Mouse (Mus musculus): Measurements from ENCODE around the gene B3gntl1.

Gene B3gntl1

DNA sequence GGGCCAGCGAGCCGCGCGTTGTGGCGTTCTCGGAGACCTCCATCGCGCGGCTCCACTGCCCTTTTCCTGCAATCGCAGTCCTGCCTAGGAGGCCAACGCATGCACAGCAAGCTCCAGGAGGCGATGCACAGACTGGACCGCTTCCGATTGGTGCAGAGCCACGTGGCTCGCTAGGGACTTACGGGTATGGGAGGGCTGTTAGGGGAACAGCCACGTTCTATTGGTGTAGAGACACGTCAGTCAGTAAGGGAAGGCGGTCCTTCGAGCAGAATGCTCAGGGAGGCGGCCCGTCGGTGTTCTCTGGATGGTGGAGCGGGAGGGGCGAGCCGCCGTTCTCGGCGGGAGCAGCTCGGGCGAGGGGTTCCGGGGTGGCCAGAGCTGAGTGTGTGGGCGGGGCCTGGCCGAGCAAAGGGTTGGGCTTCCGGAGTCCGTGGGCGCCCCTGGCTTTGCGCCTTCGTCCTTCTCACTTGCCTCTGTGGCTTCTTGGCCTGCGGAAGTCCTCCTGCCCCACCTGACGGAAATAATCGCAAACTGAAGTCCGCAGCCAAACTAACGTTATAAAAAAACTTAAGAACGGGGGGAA is at the start of gene B3gntl1:
TSS of gene B3gntl1 (minus strand) at position 164 of the 583 bp plus-strand sequence.
- no peaks in the 10 kb centered on the region for H3K27me3 ChIP-seq (ENCODE audit: control insufficient read depth, insufficient read depth, low read length, poor library complexity, severe bottlenecking)
- DNase-seq (ENCODE audit: low read depth, low spot score): peak; percentile 100
- H3K36me3 ChIP-seq (ENCODE audit: control insufficient read depth, insufficient read depth, low read length, poor library complexity, severe bottlenecking): no peaks in the 10 kb centered on the region

GRCm38 (mm10) chr11:121722434-121722833 is 49.5 kb upstream of the B3gntl1 start:
- no peaks in the 10 kb centered on the region for H3K27me3 ChIP-seq (ENCODE audit: control insufficient read depth, insufficient read depth, low read length, poor library complexity, severe bottlenecking)

DNA sequence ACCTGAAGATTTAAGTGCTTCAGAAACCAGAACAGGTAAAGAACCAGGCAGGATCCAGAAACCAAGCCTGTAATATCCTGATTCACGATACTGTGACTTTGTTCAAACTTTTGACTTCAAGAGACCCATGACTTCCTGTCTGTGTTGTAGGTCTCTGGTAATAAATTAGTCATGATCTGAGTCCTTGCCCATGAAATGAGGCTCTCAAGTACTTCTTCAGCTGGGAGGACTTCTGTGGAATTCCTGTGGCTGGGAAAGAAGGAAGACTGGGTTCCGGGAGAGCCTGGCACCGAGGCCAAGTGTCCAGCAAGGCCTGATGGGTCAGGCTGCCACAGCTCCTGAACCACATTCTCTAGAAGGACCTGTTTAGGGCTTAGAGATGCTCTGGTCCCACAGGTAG is 47.8 kb upstream of the B3gntl1 start:
- Histone ChIP-seq H3K27me3 (ENCODE audit: control insufficient read depth, insufficient read depth, low read length, poor library complexity, severe bottlenecking) (no peaks in the 10 kb centered on the region), H3K36me3 (ENCODE audit: control insufficient read depth, insufficient read depth, low read length, poor library complexity, severe bottlenecking) (no peaks in the 10 kb centered on the region)
- no peak for DNase-seq (ENCODE audit: low read depth, low spot score)

More at GRCm38 (mm10) chr11:121722434-121722833, 49.5 kb upstream of the B3gntl1 start:
- H3K36me3 ChIP-seq (ENCODE audit: control insufficient read depth, insufficient read depth, low read length, poor library complexity, severe bottlenecking): no peaks in the 10 kb centered on the region
- DNase-seq (ENCODE audit: low read depth, low spot score): no peak

GRCm38 (mm10) chr11:121717724-121718123 is 44.8 kb upstream of the B3gntl1 start:
- Histone ChIP-seq H3K27me3 (ENCODE audit: control insufficient read depth, insufficient read depth, low read length, poor library complexity, severe bottlenecking) (no peaks in the 10 kb centered on the region), H3K36me3 (ENCODE audit: control insufficient read depth, insufficient read depth, low read length, poor library complexity, severe bottlenecking) (no peaks in the 10 kb centered on the region)
- DNase-seq (ENCODE audit: low read depth, low spot score): no peak

- H3K36me3 ChIP-seq (ENCODE audit: control insufficient read depth, insufficient read depth, low read length, poor library complexity, severe bottlenecking): no peaks in the 10 kb centered on the region
- H3K27me3 ChIP-seq (ENCODE audit: control insufficient read depth, insufficient read depth, low read length, poor library complexity, severe bottlenecking): no peaks in the 10 kb centered on the region
- no peak for DNase-seq (ENCODE audit: low read depth, low spot score)
These were observed 42.0 kb upstream of the B3gntl1 start for GRCm38 (mm10) chr11:121714745-121715485.

DNA sequence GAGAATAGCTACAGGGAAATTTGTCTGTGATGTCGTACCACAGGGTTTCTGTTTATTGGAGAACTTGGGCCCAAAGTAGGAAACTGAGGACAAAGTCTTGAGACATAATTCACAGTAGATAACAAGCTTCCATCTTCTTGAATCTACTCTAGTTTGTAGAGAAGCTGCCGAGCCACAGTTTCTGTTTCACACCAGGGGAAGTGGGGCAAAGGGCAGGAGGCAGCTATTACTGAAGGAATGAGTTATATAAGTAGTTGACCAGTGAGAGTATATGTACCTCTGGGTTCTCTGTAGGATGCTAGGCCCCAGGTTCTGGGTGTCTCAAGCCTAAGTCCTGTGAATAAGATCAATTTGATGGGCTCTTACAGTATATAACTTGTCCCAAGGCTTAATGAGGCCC is 40.6 kb upstream of the B3gntl1 start:
- DNase-seq (ENCODE audit: low read depth, low spot score): no peak
- H3K27me3 ChIP-seq (ENCODE audit: control insufficient read depth, insufficient read depth, low read length, poor library complexity, severe bottlenecking): no peaks in the 10 kb centered on the region
- H3K36me3 ChIP-seq (ENCODE audit: control insufficient read depth, insufficient read depth, low read length, poor library complexity, severe bottlenecking): no peaks in the 10 kb centered on the region

- H3K36me3 ChIP-seq (ENCODE audit: control insufficient read depth, insufficient read depth, low read length, poor library complexity, severe bottlenecking): no peaks in the 10 kb centered on the region
- H3K27me3 ChIP-seq (ENCODE audit: control insufficient read depth, insufficient read depth, low read length, poor library complexity, severe bottlenecking): no peaks in the 10 kb centered on the region
- DNase-seq (ENCODE audit: low read depth, low spot score): no peak
These were observed 40.0 kb upstream of the B3gntl1 start for GRCm38 (mm10) chr11:121712987-121713386.

DNA sequence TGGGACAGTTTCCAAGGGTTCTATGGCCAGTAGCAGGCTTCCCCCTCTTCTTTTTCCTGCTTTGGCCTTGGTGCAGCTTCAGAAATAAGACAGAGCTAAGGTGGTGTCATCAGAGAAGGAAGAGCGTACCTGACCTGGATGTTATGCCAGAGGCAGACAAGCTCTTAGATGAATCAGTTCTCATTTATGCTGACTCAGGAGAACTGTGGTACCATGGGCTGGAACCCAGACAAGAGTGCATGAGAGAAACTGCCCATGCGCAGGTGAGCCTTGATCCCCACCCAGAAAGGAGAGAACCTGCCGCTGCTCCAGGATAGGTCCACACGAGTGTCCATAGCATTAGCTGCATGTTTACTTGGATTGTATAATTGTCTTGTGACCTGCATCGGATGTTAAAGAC is 37.3 kb upstream of the B3gntl1 start:
- DNase-seq (ENCODE audit: low read depth, low spot score): no peak
- H3K36me3 ChIP-seq (ENCODE audit: control insufficient read depth, insufficient read depth, low read length, poor library complexity, severe bottlenecking): no peaks in the 10 kb centered on the region
- H3K27me3 ChIP-seq (ENCODE audit: control insufficient read depth, insufficient read depth, low read length, poor library complexity, severe bottlenecking): no peaks in the 10 kb centered on the region

GRCm38 (mm10) chr11:121709278-121709677 is 36.3 kb upstream of the B3gntl1 start:
- H3K27me3 ChIP-seq (ENCODE audit: control insufficient read depth, insufficient read depth, low read length, poor library complexity, severe bottlenecking): no peaks in the 10 kb centered on the region
- no peak for DNase-seq (ENCODE audit: low read depth, low spot score)
- no peaks in the 10 kb centered on the region for H3K36me3 ChIP-seq (ENCODE audit: control insufficient read depth, insufficient read depth, low read length, poor library complexity, severe bottlenecking)

DNA sequence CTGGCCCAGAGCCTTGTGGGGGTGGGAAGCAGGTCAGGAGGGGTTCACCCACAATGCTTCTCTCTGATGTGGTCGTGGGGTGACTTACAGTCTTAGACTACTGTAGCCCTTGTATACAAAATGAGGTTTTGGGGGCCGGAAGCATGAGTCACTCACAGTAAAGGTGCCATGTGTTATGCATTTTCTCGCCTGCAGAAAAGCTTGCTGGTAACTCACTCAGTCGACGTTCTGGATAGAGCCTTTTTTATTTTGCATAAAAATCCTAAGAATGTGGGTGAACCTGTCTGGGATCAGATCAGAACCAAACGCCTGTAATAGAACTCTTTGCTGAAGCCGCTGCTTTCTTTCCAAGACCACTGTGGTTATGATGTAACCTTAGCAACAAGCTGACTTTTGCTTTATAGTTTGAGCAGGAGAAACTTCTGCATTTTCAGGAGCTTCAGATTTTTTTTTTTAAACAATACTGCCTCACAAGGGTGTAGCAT is 33.6 kb upstream of the B3gntl1 start:
- Histone ChIP-seq H3K27me3 (ENCODE audit: control insufficient read depth, insufficient read depth, low read length, poor library complexity, severe bottlenecking) (no peaks in the 10 kb centered on the region), H3K36me3 (ENCODE audit: control insufficient read depth, insufficient read depth, low read length, poor library complexity, severe bottlenecking) (no peaks in the 10 kb centered on the region)
- DNase-seq (ENCODE audit: low read depth, low spot score): peak; percentile 19

GRCm38 (mm10) chr11:121703619-121704215 is 30.8 kb upstream of the B3gntl1 start:
- Histone ChIP-seq H3K36me3 (ENCODE audit: control insufficient read depth, insufficient read depth, low read length, poor library complexity, severe bottlenecking) (no peaks in the 10 kb centered on the region), H3K27me3 (ENCODE audit: control insufficient read depth, insufficient read depth, low read length, poor library complexity, severe bottlenecking) (no peaks in the 10 kb centered on the region)
- DNase-seq (ENCODE audit: low read depth, low spot score): no peak

GRCm38 (mm10) chr11:121702895-121703618 is 30.1 kb upstream of the B3gntl1 start:
- no peaks in the 10 kb centered on the region for H3K36me3 ChIP-seq (ENCODE audit: control insufficient read depth, insufficient read depth, low read length, poor library complexity, severe bottlenecking)
- no peaks in the 10 kb centered on the region for H3K27me3 ChIP-seq (ENCODE audit: control insufficient read depth, insufficient read depth, low read length, poor library complexity, severe bottlenecking)
- peak; percentile 70 for DNase-seq (ENCODE audit: low read depth, low spot score)

DNA sequence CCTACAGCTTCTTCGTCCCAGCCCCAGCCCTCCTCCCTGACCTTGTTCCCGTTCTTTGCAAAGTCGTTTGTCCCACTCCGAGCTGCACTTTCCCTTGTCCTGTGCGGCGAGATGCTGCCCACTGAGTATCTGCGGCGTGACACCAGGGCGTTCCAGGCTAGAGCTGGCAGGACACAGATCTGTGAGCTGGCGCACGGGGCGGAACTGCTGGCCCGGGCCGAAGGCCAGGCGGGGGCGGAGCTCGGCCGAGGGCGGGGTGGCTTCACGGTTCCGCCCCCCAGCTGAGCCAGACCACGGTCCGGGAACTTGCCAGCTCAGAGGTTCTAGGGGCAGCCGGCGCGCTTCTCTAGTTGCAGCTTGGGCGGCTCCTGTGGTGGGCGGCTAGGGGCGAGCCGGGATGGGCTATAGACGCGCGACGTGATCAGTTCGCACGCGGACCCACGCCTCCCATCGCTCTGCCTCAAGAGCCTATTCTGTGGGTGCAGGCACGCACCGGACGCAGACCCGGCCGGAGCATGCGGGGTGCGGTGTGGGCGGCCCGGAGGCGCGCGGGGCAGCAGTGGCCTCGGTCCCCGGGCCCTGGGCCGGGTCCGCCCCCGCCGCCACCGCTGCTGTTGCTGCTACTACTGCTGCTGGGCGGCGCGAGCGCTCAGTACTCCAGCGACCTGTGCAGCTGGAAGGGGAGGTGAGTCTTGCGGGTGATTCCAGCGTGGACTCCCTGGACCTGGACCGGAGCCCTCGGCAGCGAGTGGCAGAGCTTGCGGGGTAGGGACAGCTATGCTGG is 29.4 kb upstream of the B3gntl1 start:
- DNase-seq (ENCODE audit: low read depth, low spot score): peak; percentile 72
- no peaks in the 10 kb centered on the region for H3K27me3 ChIP-seq (ENCODE audit: control insufficient read depth, insufficient read depth, low read length, poor library complexity, severe bottlenecking)
- H3K36me3 ChIP-seq (ENCODE audit: control insufficient read depth, insufficient read depth, low read length, poor library complexity, severe bottlenecking): no peaks in the 10 kb centered on the region

DNA sequence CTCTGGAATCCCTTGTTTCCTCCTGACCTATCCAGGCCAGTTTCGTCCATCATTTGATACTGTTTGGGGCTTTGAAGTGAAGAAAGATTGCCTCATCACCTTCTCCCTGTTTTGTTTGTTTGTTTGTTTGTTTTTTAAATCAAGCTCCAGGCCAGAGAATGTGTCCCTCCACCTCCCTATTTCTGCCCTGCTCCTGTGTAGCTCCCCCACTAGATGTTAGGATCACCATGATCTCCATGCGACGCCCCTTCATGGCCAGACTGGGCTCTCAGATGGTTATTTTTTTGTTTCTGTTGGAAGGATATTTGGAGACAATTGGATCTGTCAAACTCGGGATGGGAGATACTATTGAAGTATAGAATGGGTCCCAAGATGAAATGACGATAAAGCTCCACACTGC is 28.3 kb upstream of the B3gntl1 start, which contains the start of gene Metrnl:
TSS of gene Metrnl (plus strand) at position 301 of the 400 bp plus-strand sequence.
- H3K36me3 ChIP-seq (ENCODE audit: control insufficient read depth, insufficient read depth, low read length, poor library complexity, severe bottlenecking): no peaks in the 10 kb centered on the region

More for the DNA sequence above, 28.3 kb upstream of the B3gntl1 start, which contains the start of gene Metrnl:
- no peak for DNase-seq (ENCODE audit: low read depth, low spot score)
- H3K27me3 ChIP-seq (ENCODE audit: control insufficient read depth, insufficient read depth, low read length, poor library complexity, severe bottlenecking): no peaks in the 10 kb centered on the region
